Mouse (Mus musculus) neural tube, embryonic 13.5 days (tissue): ENCODE results near the gene Kdm3a. TPM values are rescaled to one million over a fixed set of nuclear protein-coding genes. Genes with fewer than 3 reads are reported as not detected.

Experiments
- ATAC-seq: fragments of 200-750 bp; cut with Nextera tagmentation; 2 replicates; pipeline ENCODE4 v1.8.0; 2017; ENCODE audit warnings: low read depth, mild to moderate bottlenecking, moderate TSS enrichment, moderate library complexity
- H3K27ac ChIP-seq: fragments of 300-500 bp; sonication (generic); replicated peaks from 2 replicates; pipeline ENCODE4 v1.5.1; 2015; ENCODE audit warnings: moderate library complexity, mild to moderate bottlenecking, inconsistent platforms
- H3K27me3 ChIP-seq: fragments of 300-500 bp; sonication (generic); 2 replicates; pipeline ENCODE4 v1.6.1; 2015; ENCODE audit warnings: mild to moderate bottlenecking, inconsistent platforms
- H3K36me3 ChIP-seq: fragments of 300-500 bp; sonication (generic); 2 replicates; pipeline ENCODE4 v1.6.1; 2015; ENCODE audit warnings: mild to moderate bottlenecking, inconsistent platforms
- H3K4me1 ChIP-seq: fragments of 300-500 bp; sonication (generic); replicated peaks from 2 replicates; pipeline ENCODE4 v1.6.1; 2015; ENCODE audit warnings: inconsistent platforms
- H3K4me2 ChIP-seq: fragments of 300-500 bp; sonication (generic); 2 replicates; pipeline ENCODE4 v1.6.1; 2015; ENCODE audit warnings: inconsistent platforms, mild to moderate bottlenecking, moderate library complexity
- H3K4me3 ChIP-seq: fragments of 300-500 bp; sonication (generic); 2 replicates; pipeline ENCODE4 v1.5.1; 2015; ENCODE audit warnings: mild to moderate bottlenecking, inconsistent platforms
- H3K9ac ChIP-seq: fragments of 300-500 bp; sonication (generic); 2 replicates; pipeline ENCODE4 v1.6.1; 2015; ENCODE audit warnings: moderate library complexity, mild to moderate bottlenecking, inconsistent platforms
- H3K9me3 ChIP-seq: fragments of 300-500 bp; sonication (generic); 2 replicates; pipeline ENCODE4 v1.6.1; 2016; ENCODE audit warnings: inconsistent platforms
- WGBS: fragments of 180-500 bp; shearing (Covaris S2); methylation state at CpG from one replicate; pipeline ENCODE4 v1.1.7; 2015; 5-methylcytosine and 5-hydroxymethylcytosine counted together
- polyA plus RNA-seq: library from polyadenylated mRNA; unstranded; fragments of >200 nt; fragmentation: Nextera tagmentation; extraction: Ambion mirVana; gene quantifications from 2 replicates; pipeline ENCODE4 v1.2.1, GENCODE M21; 2015

The Kdm3a gene
- polyA plus RNA-seq, 1 experiment from 2014 or later: 49.6 TPM

DNA sequence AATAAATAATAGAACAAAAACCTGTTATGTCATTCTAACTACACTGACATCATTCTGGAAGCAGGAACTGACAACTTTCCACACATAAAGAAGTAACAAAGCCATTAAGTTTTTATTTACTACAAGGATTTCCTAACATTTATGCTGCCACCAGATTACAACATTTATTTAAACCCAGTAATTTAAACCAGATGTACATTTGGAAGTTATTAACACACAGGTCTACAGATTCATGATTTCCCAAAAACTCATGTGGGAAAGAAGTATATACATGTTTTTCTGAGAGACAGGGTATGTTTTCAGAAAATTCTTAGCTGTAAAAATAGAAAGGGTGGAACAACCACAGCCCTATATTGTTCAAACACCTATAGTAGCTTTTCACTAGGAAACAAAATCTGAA lies 8.1 kb downstream of the Kdm3a start:
- Histone ChIP-seq H3K9me3 (no peaks in the 10 kb centered on the region), H3K36me3 (peaks cover 81% of the 10 kb centered on the region), H3K4me1 (peaks cover 12% of the 10 kb centered on the region), H3K9ac (no peak overlapping the region), H3K27me3 (no peaks in the 10 kb centered on the region), H3K4me3 (no peak overlapping the region), H3K27ac (no peak overlapping the region), H3K4me2 (no peak overlapping the region)
- no peak for ATAC-seq

DNA sequence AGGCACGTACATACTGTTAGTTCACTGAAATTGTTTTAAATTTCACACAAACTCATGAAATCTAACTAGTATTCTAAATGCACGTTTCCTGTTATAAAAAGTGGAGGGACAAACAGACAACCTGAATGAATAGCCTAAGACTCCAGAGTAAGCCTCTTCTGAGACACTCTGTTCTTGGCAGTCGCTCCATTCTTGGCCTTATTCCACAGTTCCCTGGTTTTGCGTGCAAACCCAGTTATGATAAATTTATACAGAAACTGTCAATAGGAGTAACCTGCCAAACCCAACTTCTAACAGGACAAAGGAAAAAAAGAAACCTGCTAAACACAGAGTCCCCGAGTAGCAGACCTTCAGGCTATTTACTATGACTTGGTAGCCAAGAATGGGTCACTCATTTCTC lies 10.8 kb downstream of the Kdm3a start:
- Histone ChIP-seq H3K36me3 (peaks cover 89% of the 10 kb centered on the region), H3K9me3 (no peaks in the 10 kb centered on the region), H3K9ac (no peak overlapping the region), H3K4me3 (no peak overlapping the region), H3K27ac (no peak overlapping the region), H3K4me2 (no peak overlapping the region), H3K4me1 (no peaks in the 10 kb centered on the region), H3K27me3 (no peaks in the 10 kb centered on the region)
- no peak for ATAC-seq
- 94% methylated on average over 5 of the region's 5 CpGs for WGBS

DNA sequence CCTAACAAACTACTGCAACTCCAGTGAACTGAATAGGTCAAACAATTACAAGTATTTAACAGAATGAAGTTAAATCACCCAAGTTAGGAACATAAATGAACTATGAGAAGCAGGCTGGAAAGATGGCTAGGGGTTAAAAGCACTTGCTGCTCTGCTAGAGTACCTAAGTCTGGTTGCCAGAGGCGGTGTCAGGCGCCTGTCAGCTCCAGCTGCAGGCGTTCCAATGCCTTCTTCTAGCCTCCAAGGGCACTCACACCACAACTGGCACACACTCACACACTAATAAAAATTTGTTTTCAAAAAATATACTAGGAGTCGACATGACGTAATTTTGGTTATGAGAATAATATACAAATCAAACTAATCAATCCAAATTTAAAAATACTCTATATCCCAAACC lies 11.2 kb downstream of the Kdm3a start:
- Histone ChIP-seq H3K4me2 (no peak overlapping the region), H3K27ac (no peak overlapping the region), H3K4me3 (no peak overlapping the region), H3K9me3 (no peaks in the 10 kb centered on the region), H3K27me3 (no peaks in the 10 kb centered on the region), H3K4me1 (no peaks in the 10 kb centered on the region), H3K9ac (no peak overlapping the region), H3K36me3 (peaks cover 89% of the 10 kb centered on the region)
- ATAC-seq: no peak
- 94% methylated on average over 5 of the region's 5 CpGs for WGBS

DNA sequence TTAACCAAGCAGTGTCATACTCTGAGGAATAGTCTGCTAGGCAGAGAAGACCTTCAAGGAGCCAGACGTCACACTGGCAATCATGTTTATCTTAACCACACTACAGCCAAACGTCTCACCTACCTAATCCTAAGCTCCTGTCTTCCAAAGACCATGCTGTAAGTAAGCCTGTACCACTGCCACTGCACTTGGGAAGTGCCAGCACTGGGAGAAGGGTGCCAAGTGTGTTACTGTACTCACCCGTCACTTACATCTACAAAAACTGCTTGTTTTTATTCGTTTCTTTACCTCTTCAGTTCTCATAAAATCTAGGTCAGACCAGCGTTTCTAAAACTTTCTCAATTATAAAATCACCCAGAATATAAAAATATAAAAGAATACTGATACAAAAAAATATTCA lies 15.8 kb downstream of the Kdm3a start:
- Histone ChIP-seq H3K27ac (no peak overlapping the region), H3K27me3 (no peaks in the 10 kb centered on the region), H3K4me2 (no peak overlapping the region), H3K4me1 (no peaks in the 10 kb centered on the region), H3K4me3 (no peak overlapping the region), H3K36me3 (peaks cover 80% of the 10 kb centered on the region), H3K9ac (no peak overlapping the region), H3K9me3 (no peaks in the 10 kb centered on the region)
- 86% methylated on average over 5 of the region's 5 CpGs for WGBS
- no peak for ATAC-seq

DNA sequence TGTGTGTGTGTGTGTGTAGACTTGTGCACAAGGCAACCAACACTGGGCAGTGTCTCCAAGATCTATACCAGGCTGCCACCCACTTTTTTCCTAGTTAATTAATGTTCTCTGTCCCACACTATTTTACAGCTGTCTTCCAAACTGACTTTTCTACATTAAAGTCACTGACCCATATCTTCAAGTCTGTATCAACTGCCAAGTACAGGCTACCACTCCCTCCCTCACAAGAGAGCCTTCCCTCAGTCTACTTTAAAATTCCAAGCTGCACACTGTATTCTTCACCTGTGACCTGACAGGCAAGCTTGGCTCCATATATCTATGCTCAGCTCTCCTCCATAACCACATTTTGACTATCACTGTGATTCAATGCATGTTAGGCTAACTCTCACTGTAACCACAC lies 19.6 kb downstream of the Kdm3a start:
- Histone ChIP-seq H3K36me3 (peaks cover 81% of the 10 kb centered on the region), H3K9me3 (no peaks in the 10 kb centered on the region), H3K27me3 (no peaks in the 10 kb centered on the region), H3K4me2 (no peak overlapping the region), H3K4me1 (no peaks in the 10 kb centered on the region), H3K9ac (no peak overlapping the region), H3K4me3 (no peak overlapping the region), H3K27ac (no peak overlapping the region)
- ATAC-seq: no peak

DNA sequence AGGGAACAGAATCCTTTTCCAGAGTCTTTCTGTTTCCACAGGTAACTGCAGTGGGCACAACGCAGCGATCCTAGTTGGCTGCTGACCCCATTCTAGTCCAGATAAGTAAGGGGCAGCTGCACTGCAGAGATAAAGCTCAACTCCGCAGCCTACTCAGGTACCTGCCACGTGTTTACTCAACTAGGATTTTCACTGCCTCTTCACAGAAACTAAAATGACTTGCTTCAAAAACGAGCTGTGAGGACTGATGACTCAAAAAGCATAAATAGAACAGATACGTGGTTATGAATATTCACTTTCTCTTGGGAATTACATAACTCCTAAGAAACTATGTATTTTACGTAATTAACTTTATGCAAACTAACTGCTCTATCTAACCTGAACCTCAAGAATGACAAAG lies 22.8 kb downstream of the Kdm3a start:
- Histone ChIP-seq H3K9ac (no peak overlapping the region), H3K4me3 (no peak overlapping the region), H3K4me1 (no peaks in the 10 kb centered on the region), H3K27ac (no peak overlapping the region), H3K4me2 (no peak overlapping the region), H3K27me3 (no peaks in the 10 kb centered on the region), H3K9me3 (no peaks in the 10 kb centered on the region), H3K36me3 (peaks cover 74% of the 10 kb centered on the region)
- ATAC-seq: no peak
- WGBS: 92% methylated on average over 7 of the region's 7 CpGs

DNA sequence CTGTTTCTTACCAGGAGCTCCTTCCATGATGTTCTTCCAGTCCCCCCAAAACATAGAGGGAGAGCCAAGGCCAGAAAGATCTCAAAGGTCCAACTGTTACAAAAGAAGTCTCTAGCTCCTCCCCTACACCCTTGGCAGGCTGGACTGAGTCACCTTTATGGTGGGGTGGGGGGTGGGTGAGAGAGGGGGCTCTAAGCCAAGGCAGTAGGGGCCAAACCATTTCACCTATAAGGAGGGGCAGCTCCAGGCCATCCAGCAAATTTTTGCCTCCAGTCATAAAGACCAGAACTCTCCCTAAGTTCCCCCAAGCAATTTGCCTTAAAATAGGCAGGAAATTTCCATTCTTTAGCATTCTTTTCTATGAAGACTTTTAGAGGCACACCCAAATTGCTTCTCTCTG lies 23.8 kb downstream of the Kdm3a start:
- H3K4me2 ChIP-seq: no peak overlapping the region
- ATAC-seq: no peak
- H3K4me1 ChIP-seq: no peaks in the 10 kb centered on the region
- H3K9ac ChIP-seq: no peak overlapping the region
- no peaks in the 10 kb centered on the region for H3K27me3 ChIP-seq
- no peaks in the 10 kb centered on the region for H3K9me3 ChIP-seq
- H3K36me3 ChIP-seq: peaks cover 77% of the 10 kb centered on the region
- no peak overlapping the region for H3K4me3 ChIP-seq
- H3K27ac ChIP-seq: no peak overlapping the region

DNA sequence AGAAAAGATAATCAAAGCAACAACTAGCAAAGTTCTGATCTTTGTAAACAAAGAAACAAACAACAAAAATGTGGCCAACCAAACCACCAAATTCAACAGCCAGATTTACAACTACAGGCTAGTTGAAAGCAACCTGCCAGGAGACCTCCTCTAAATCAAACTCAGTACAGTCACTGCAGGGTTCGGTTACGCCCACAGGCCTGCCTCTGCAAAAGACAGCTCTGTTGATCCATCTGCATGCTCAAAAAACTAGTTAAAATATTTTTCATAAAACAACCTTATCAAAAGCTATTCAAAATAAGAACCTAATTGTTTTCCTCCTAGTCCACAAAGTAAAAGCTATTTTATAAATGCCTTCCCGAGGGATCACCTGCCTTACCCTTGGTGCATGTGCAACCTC lies 25.0 kb downstream of the Kdm3a start:
- WGBS: 91% methylated on average over 3 of the region's 3 CpGs
- no peak overlapping the region for H3K4me3 ChIP-seq
- ATAC-seq: no peak
- no peaks in the 10 kb centered on the region for H3K9me3 ChIP-seq
- H3K4me1 ChIP-seq: no peaks in the 10 kb centered on the region
- peaks cover 78% of the 10 kb centered on the region for H3K36me3 ChIP-seq
- no peak overlapping the region for H3K9ac ChIP-seq
- H3K4me2 ChIP-seq: no peak overlapping the region
- no peaks in the 10 kb centered on the region for H3K27me3 ChIP-seq
- H3K27ac ChIP-seq: no peak overlapping the region

DNA sequence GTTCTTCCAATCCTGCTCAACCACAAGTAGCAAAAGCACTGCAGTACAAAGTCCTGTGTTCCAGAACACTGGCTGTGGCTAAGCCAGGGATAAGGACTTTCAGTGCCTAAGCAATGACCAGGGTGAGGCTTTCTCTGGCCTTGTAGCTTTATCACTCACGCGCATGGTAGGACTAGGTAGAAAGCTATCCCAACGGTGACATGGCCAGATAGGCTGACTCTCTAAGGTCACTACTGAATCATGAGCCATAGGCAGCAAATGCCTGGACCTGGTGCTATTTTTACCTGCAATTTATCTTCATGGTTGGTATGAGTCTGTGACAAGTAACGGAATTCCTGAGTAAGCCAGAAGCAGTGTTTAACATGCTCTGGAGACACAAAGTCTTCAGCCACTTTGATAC lies 42.6 kb downstream of the Kdm3a start:
- peaks cover 91% of the 10 kb centered on the region for H3K36me3 ChIP-seq

DNA sequence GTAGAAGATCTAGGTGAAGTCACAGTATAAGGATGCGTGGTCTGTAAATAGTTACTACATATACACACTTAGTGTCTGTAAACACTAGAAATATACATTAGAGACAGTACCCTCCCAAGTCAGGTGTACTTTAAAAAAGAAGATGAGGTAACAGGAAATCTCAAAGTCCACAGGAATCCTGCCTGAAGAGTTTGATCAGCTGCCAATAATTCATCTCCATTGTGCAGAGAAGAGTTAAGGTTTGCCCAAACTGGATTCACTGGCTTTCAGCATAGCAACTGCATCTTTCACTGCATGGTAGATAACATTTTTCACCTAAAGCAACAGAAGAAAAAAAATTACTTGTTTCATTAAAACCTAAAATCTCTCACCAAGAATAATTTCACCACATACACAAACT lies 43.4 kb downstream of the Kdm3a start:
- Histone ChIP-seq H3K36me3 (peaks cover 83% of the 10 kb centered on the region), H3K27ac (no peak overlapping the region), H3K4me1 (no peaks in the 10 kb centered on the region), H3K4me2 (no peak overlapping the region), H3K9me3 (no peaks in the 10 kb centered on the region), H3K9ac (no peak overlapping the region), H3K4me3 (no peak overlapping the region), H3K27me3 (no peaks in the 10 kb centered on the region)
- 100% methylated on average over 1 of the region's 1 CpGs for WGBS
- no peak for ATAC-seq

More for the DNA sequence above, 42.6 kb downstream of the Kdm3a start:
- 96% methylated on average over 4 of the region's 4 CpGs for WGBS
- no peak for ATAC-seq
- no peak overlapping the region for H3K4me3 ChIP-seq
- no peaks in the 10 kb centered on the region for H3K27me3 ChIP-seq
- no peaks in the 10 kb centered on the region for H3K4me1 ChIP-seq
- H3K27ac ChIP-seq: no peak overlapping the region
- no peak overlapping the region for H3K4me2 ChIP-seq
- no peaks in the 10 kb centered on the region for H3K9me3 ChIP-seq
- no peak overlapping the region for H3K9ac ChIP-seq

DNA sequence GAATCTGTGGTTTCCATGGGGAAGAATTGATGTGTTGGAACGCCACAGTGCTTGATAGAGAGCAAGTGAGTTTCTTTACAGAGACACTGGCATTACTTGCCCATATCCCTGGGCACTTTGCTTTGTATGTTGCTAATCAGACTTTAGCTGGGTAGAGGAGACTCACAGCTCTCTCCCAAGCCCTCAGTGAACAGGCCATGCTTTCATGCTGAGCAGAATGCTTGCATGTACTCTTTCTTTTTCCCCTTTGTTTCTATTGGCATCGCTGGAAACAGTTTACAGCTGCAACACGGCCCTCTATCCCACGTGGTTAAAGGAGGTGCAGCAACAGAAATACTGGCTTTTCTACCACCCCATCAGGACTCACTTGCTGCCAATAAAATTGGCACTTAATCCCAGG lies 49.6 kb downstream of the Kdm3a start:
- H3K4me1 ChIP-seq: no peaks in the 10 kb centered on the region
- no peak overlapping the region; the same call in 1 of the 2 replicates for H3K27ac ChIP-seq
- WGBS: 53% methylated on average over 4 of the region's 4 CpGs
- ATAC-seq: no peak
- no peak overlapping the region for H3K4me3 ChIP-seq
- no peaks in the 10 kb centered on the region for H3K9me3 ChIP-seq
- H3K9ac ChIP-seq: no peak overlapping the region
- H3K36me3 ChIP-seq: peaks cover 64% of the 10 kb centered on the region
- H3K27me3 ChIP-seq: no peaks in the 10 kb centered on the region
- H3K4me2 ChIP-seq: no peak overlapping the region

DNA sequence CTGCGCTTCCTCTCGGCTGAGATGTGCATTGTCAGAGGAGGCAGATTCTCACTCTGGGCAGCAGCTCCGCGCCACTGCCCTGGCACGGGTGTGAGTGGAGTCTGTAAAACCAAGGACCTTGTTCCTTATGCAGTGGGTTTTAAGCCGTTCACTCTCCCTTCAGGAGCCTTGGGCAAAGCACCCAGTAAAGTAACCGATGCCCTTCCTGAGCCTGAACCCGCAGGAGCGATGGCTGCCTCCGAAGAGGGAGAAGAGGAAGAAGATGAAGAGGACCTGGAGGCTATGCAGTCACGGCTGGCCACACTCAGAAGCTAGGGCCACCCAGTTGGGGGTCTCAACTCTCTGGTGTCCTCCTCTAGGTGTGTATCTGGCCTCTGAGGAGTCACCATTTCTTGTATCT lies 53.3 kb downstream of the Kdm3a start:
- Histone ChIP-seq H3K4me3 (no peak overlapping the region), H3K4me2 (no peak overlapping the region), H3K27me3 (no peaks in the 10 kb centered on the region), H3K36me3 (peaks cover 46% of the 10 kb centered on the region), H3K4me1 (no peaks in the 10 kb centered on the region), H3K9ac (no peak overlapping the region), H3K9me3 (no peaks in the 10 kb centered on the region), H3K27ac (no peak overlapping the region)
- ATAC-seq: no peak
- WGBS: 94% methylated on average over 11 of the region's 11 CpGs

DNA sequence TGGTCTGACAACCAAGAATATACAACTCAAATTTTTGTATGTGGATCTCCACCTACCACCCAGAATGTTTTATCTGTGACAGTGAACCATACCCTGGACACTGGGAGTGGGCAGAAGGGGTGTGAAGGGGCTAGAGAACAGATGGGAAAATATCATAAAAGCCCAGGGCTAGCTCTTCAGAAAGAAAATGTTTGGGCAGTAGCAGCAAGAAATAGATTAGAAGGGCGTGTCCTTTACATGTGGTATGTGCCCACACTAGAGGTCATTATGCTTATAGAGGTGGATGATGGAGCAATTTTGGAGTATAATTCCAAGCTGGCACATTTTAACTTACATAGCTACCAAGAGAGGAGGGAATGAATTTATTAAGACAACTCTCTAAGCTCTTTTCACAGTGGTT lies 57.4 kb downstream of the Kdm3a start:
- Histone ChIP-seq H3K27me3 (no peaks in the 10 kb centered on the region), H3K36me3 (peaks cover 45% of the 10 kb centered on the region), H3K4me1 (no peaks in the 10 kb centered on the region), H3K4me3 (no peak overlapping the region), H3K9me3 (no peaks in the 10 kb centered on the region), H3K27ac (no peak overlapping the region), H3K4me2 (no peak overlapping the region), H3K9ac (no peak overlapping the region)
- no peak for ATAC-seq
- WGBS: 100% methylated on average over 1 of the region's 1 CpGs

DNA sequence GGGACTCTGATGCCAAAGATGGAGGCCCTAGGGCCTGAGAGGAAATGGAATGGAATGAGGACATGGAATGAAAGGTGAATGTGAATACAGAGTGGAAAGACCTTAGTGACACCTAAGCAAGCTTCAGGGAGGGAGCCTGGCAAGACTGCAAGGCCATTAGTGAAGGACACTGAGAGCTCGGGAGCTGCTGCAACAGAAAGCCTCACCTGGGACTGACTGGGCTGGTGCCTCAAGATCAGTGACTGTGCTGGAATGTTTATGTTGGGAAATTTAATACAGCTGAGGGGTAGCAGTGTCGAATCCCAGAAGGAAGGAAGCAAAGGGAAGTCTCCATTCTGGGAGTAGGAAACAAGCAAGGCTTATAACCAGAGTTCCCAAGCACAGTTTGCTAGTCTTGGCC lies 63.8 kb downstream of the Kdm3a start:
- Histone ChIP-seq H3K27ac (no peak overlapping the region), H3K27me3 (no peaks in the 10 kb centered on the region), H3K36me3 (peaks cover 26% of the 10 kb centered on the region), H3K9ac (no peak overlapping the region), H3K9me3 (no peaks in the 10 kb centered on the region), H3K4me1 (no peaks in the 10 kb centered on the region), H3K4me2 (no peak overlapping the region), H3K4me3 (no peak overlapping the region)
- 74% methylated on average over 2 of the region's 2 CpGs for WGBS
- no peak for ATAC-seq
